Mouse (Mus musculus) kidney, postnatal 10 days (tissue): Measurements from ENCODE around the gene Amot.

ENCODE experiments used
- DNase-seq: peaks from one replicate; pipeline ENCODE4 v3.0.0; 2021; ENCODE audit warnings: mixed read lengths

Amot gene

GRCm38 (mm10) chrX:145504717-145505415 is at the start of gene Amot:
Gene Amot (minus strand): TSS chrX:145505181.
- DNase-seq: peak; percentile 91

- no peak for DNase-seq
Observed at GRCm38 (mm10) chrX:145545060-145545459, 40.1 kb upstream of the Amot start.

GRCm38 (mm10) chrX:145543602-145544490 is 38.9 kb upstream of the Amot start:
- no peak for DNase-seq

GRCm38 (mm10) chrX:145541050-145541449 is 36.1 kb upstream of the Amot start:
- no peak for DNase-seq

DNA sequence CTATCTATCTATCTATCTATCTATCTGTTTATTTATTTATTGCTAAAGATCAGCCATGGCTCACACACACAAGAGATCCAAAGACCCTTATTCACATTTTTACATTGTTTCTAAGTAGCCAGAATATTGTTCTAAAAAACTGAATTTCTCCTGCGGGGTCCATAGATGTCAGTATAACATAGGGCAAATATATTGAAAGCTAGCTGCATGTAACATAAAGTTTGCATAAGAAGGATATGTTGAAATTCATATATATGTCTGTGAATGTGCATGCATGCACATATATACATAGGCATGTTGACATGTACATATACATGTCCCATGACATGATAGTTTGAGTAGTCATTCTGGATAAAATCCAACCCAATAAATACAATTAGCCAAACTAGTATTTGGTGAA is 35.3 kb upstream of the Amot start:
- DNase-seq: no peak

DNA sequence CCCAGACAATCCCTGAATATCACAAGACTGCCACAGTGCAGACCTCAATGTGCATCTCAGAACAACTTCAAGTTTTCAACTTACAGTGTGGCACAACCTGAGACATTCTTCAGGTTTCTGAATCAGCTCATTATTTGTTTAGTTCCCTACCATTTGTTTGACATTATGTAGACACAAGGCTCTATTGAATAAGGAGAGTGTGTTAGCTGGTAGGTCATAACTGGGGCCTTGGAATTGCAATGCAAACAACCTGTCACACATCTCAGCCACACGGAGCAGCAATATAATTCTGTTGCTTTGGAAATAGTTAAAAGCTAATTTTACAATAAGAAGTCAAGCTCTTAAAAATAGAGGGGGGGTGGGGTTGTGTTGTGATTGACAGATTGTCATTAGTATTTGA is 24.6 kb upstream of the Amot start:
- DNase-seq: no peak

- DNase-seq: no peak
Observed at GRCm38 (mm10) chrX:145516322-145517066, 11.5 kb upstream of the Amot start.

- peak; percentile 34 for DNase-seq
Observed at GRCm38 (mm10) chrX:145515498-145516158, 10.6 kb upstream of the Amot start.

- DNase-seq: no peak
Observed at GRCm38 (mm10) chrX:145510675-145511074, 5.7 kb upstream of the Amot start.

DNA sequence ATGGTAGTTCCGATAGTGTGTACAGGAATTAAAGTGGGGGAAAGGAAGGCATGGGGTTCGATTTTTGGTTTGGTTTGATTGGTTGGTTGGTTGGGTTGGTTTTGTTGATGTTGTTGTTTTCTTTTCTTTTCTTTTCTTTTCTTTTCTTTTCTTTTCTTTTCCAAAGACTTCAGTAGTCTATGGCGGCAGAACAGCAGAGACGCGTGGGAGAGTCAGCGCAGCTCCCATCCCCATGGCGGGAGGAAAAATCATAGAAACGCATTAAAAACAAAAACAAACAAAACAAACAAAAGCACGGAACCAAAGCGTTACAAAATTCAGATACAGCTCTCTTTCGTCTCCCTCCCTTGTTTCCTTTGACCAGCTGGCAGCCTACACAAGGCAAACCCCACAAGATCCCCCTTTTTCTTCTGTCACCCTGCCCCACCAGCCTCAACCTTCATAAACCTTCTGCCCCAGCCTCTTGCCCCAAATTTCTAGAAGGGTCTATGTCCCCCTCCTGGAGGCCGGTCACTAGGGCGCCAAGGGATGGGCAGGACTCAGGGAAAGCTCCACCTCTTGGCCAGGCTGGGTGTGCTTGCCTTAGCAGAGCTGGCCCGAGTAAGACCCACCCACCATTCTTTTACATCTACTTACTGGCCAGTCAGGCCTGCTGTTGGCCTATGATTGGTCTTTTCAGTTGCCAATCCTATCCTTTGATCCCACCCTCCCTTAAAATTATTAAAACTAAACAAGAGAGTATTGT is 648 bp upstream of the Amot start:
- peak; percentile 83 for DNase-seq

GRCm38 (mm10) chrX:145501666-145502355 is 3.2 kb downstream of the Amot start:
- no peak for DNase-seq

DNA sequence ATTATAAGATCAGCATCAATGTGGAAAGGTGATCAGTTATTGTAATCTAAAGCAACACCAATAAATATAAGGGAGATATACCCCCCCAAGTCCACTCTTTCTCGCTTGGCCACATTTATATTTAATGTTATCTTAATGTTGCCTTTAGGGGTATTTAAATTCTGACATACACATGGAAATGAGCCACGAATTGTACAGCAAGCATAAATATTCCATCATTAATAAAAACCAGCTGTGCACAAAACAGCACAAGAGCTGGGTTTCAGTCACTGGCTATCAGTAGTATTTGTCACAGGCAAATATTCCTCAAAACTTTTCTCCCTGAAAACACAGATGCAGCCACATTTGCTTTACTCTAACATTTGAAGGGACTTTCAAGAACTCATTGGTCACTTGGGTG is 5.9 kb downstream of the Amot start:
- DNase-seq: no peak

- no peak for DNase-seq
Observed at GRCm38 (mm10) chrX:145498691-145499090, 6.3 kb downstream of the Amot start.

GRCm38 (mm10) chrX:145497486-145497885 is 7.5 kb downstream of the Amot start:
- no peak for DNase-seq

- no peak for DNase-seq
Observed at GRCm38 (mm10) chrX:145495381-145495780, 9.6 kb downstream of the Amot start.

DNA sequence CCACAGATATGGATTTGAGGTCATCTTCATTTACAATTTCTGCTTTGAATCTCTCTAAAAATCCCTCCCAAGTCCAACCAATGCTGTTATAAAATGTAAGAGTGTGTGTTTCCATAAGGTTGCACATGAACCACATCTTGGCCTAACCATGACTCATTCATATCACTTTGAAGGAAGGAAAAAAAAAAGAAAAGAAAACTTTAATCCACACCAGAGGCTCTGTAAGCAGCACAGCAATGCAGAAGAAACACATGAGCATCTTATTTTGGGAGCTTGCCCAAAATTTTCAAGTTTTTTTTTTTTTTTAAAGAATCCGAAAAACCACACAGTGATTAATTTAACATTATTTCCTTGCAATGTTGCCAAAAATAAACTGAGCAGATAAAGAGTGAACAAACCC is 14.2 kb downstream of the Amot start:
- DNase-seq: no peak

GRCm38 (mm10) chrX:145490417-145490816 is 14.6 kb downstream of the Amot start:
- no peak for DNase-seq

DNA sequence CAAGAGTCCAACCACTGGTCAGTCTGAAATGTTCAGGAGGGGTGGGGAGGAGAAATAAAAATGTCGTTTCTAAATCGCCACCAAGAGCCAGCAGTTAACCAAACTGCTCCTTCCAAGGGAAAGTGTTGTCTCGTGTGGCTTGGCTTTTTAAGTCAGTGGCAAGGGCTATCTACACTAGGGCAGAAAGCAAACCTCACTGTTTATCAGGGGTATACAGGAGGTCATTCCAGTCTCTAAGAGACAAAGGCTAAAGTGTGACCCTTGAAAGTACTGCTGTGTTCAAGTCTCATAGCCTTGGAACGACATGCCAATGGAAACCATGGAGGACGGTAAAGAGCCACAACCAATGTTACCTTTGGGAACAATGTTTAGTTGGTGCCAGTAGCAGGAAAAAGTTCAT is 15.0 kb downstream of the Amot start:
- DNase-seq: no peak

DNA sequence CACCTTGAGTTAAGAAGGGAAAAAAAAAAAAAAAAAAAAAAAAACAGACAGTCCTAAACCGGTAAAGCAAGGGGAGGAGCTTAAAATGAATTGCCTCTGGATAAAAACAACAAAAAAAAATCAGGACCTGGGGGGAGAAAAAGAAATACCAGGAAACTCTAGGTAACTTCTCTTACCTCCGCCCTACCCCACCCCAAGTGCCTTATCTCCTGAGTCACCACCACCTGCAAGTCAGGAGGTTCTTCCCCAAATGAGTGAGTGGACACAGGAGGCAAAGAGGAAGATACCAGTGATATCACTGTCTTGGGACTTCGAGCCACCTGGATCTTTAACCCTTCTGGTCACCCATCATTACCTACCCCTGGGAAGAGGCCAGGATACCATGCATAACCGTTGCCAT is 19.5 kb downstream of the Amot start:
- no peak for DNase-seq

- DNase-seq: no peak
Observed at GRCm38 (mm10) chrX:145483486-145484055, 21.4 kb downstream of the Amot start.

DNA sequence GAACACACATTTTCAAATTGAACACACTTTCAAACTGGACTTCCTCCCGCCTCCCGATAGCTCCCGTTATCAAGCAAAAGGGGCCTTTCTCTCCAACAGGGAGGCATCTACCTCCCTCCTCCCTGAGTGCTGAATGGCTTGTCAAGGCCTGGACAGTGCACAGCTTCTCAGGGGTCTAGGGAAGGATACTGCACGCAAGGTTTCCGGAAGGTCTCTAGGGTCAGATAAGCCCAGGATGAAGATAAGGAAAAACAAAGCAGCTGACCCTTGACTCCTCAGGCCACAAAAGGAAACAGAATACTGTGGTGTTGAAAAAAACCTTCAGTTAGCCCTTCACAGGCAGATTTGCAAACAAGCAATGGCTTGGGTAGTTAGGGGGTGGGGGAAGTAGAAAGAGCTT is 22.6 kb downstream of the Amot start:
- no peak for DNase-seq
